Mouse (Mus musculus) stomach, embryonic 14.5 days (tissue): ENCODE measurements around the gene Chrnb1. TPM values are rescaled to one million over a fixed set of nuclear protein-coding genes. Genes with fewer than 3 reads are reported as not detected.

ENCODE experiments used
- ATAC-seq: fragments of 200-750 bp; cut with Nextera tagmentation; 2 replicates; pipeline ENCODE4 v1.8.0; 2017; ENCODE audit warnings: low read depth, moderate TSS enrichment; ENCODE audit not compliant: insufficient number of reproducible peaks, insufficient read depth, low FRiP score
- H3K27ac ChIP-seq: fragments of 300-500 bp; sonication (generic); 2 replicates; pipeline ENCODE4 v1.5.1; 2014; ENCODE audit warnings: mild to moderate bottlenecking, low read length, moderate library complexity, mixed read lengths
- H3K27me3 ChIP-seq: fragments of 300-500 bp; sonication (generic); 2 replicates; pipeline ENCODE4 v1.6.1; 2014; ENCODE audit warnings: low read length, control low read depth, mixed read lengths; ENCODE audit not compliant: control insufficient read depth, insufficient read depth
- H3K36me3 ChIP-seq: fragments of 300-500 bp; sonication (generic); 2 replicates; pipeline ENCODE4 v1.6.1; 2014; ENCODE audit warnings: mild to moderate bottlenecking, control low read depth, low read length, moderate library complexity, mixed read lengths; ENCODE audit not compliant: control insufficient read depth, insufficient read depth
- H3K4me1 ChIP-seq: fragments of 300-500 bp; sonication (generic); 2 replicates; pipeline ENCODE4 v1.6.1; 2014; ENCODE audit warnings: low read length, control low read depth, mixed read lengths; ENCODE audit not compliant: control insufficient read depth, insufficient read depth
- H3K4me2 ChIP-seq: fragments of 300-500 bp; sonication (generic); replicated peaks from 2 replicates; pipeline ENCODE4 v1.6.1; 2014; ENCODE audit warnings: low read depth, low read length, control low read depth
- H3K4me3 ChIP-seq: fragments of 300-500 bp; sonication (generic); 2 replicates; pipeline ENCODE4 v1.5.1; 2014; ENCODE audit warnings: low read depth, low read length, control low read depth
- H3K9ac ChIP-seq: fragments of 300-500 bp; sonication (generic); replicated peaks from 2 replicates; pipeline ENCODE4 v1.6.1; 2014; ENCODE audit warnings: low read depth, mild to moderate bottlenecking, control low read depth, low read length, moderate library complexity, mixed read lengths
- H3K9me3 ChIP-seq: fragments of 300-500 bp; sonication (generic); 2 replicates; pipeline ENCODE4 v1.6.1; 2016; ENCODE audit warnings: low read depth, low read length, control low read depth; ENCODE audit not compliant: control insufficient read depth
- WGBS: fragments of 180-500 bp; shearing (Covaris S2); extraction: QIAGEN DNeasy Blood & Tissue Kit; methylation state at CpG from one replicate; pipeline ENCODE4 v1.1.7; 2014; 5-methylcytosine and 5-hydroxymethylcytosine counted together
- polyA plus RNA-seq: library from polyadenylated mRNA; unstranded; fragments of >200 nt; fragmentation: Nextera tagmentation; extraction: Ambion mirVana; gene quantifications from 2 replicates; pipeline ENCODE4 v1.2.1, GENCODE M21; 2014

The Chrnb1 gene
- polyA plus RNA-seq, 1 experiment from 2014 or later: 6.7 TPM

- Histone ChIP-seq H3K9me3 (no peaks in the 10 kb centered on the region), H3K9ac (peak within 1 kb of the TSS; percentile 54), H3K36me3 (no peaks in the 10 kb centered on the region), H3K27me3 (peaks cover 3% of the 10 kb centered on the region; the same call in 1 of the 2 replicates), H3K4me1 (peaks cover 47% of the 10 kb centered on the region), H3K4me3 (peak within 1 kb of the TSS; percentile 57), H3K27ac (peak within 1 kb of the TSS; percentile 35), H3K4me2 (peak within 1 kb of the TSS; percentile 99)
- no peak for ATAC-seq
- under 1% methylated on average over 33 of the region's 33 CpGs for WGBS
These were observed 5.7 kb upstream of the Chrnb1 start, which contains the start of gene Fgf11 for GRCm38 (mm10) chr11:69801379-69801977. Gene Fgf11, minus strand, starts transcription at chr11:69801857.

GRCm38 (mm10) chr11:69800392-69801197 is 4.9 kb upstream of the Chrnb1 start:
- peaks cover 47% of the 10 kb centered on the region for H3K4me1 ChIP-seq
- no peaks in the 10 kb centered on the region for H3K36me3 ChIP-seq
- H3K27me3 ChIP-seq: no peaks in the 10 kb centered on the region; the same call in 1 of the 2 replicates
- H3K27ac ChIP-seq: peak overlapping the region; percentile 35
- peak; percentile 42 for ATAC-seq
- peak overlapping the region; percentile 99 for H3K4me2 ChIP-seq
- under 1% methylated on average over 36 of the region's 36 CpGs for WGBS
- H3K9ac ChIP-seq: peak overlapping the region; percentile 54
- H3K4me3 ChIP-seq: peak overlapping the region; percentile 57
- H3K9me3 ChIP-seq: no peaks in the 10 kb centered on the region

- no peaks in the 10 kb centered on the region; the same call in 1 of the 2 replicates for H3K27me3 ChIP-seq
- 3% methylated on average over 11 of the region's 11 CpGs for WGBS
- peak overlapping the region; percentile 99 for H3K4me2 ChIP-seq
- no peak for ATAC-seq
- no peaks in the 10 kb centered on the region for H3K9me3 ChIP-seq
- peak overlapping the region; percentile 57 for H3K4me3 ChIP-seq
- peak overlapping the region; percentile 35; the same call in 1 of the 2 replicates for H3K27ac ChIP-seq
- H3K36me3 ChIP-seq: no peaks in the 10 kb centered on the region
- no peak overlapping the region for H3K9ac ChIP-seq
- H3K4me1 ChIP-seq: peaks cover 47% of the 10 kb centered on the region
These were observed 4.3 kb upstream of the Chrnb1 start for GRCm38 (mm10) chr11:69800138-69800391.

- no peak overlapping the region for H3K9ac ChIP-seq
- 20% methylated on average over 12 of the region's 12 CpGs for WGBS
- ATAC-seq: no peak
- no peaks in the 10 kb centered on the region; the same call in 1 of the 2 replicates for H3K27me3 ChIP-seq
- peak overlapping the region; percentile 99 for H3K4me2 ChIP-seq
- no peaks in the 10 kb centered on the region for H3K9me3 ChIP-seq
- H3K27ac ChIP-seq: peak overlapping the region; percentile 35; the same call in 1 of the 2 replicates
- peaks cover 42% of the 10 kb centered on the region for H3K4me1 ChIP-seq
- peak overlapping the region; percentile 57; the same call in 1 of the 2 replicates for H3K4me3 ChIP-seq
- H3K36me3 ChIP-seq: no peaks in the 10 kb centered on the region
These were observed 3.8 kb upstream of the Chrnb1 start for GRCm38 (mm10) chr11:69799394-69800137.

GRCm38 (mm10) chr11:69797924-69798323 is 2.2 kb upstream of the Chrnb1 start:
- H3K9me3 ChIP-seq: no peaks in the 10 kb centered on the region
- H3K36me3 ChIP-seq: no peaks in the 10 kb centered on the region
- no peak overlapping the region for H3K27ac ChIP-seq
- H3K27me3 ChIP-seq: no peaks in the 10 kb centered on the region; the same call in 1 of the 2 replicates
- H3K4me1 ChIP-seq: peaks cover 29% of the 10 kb centered on the region
- H3K4me3 ChIP-seq: no peak overlapping the region
- 77% methylated on average over 7 of the region's 7 CpGs for WGBS
- ATAC-seq: no peak
- H3K9ac ChIP-seq: no peak overlapping the region
- H3K4me2 ChIP-seq: no peak overlapping the region

GRCm38 (mm10) chr11:69795983-69796435 is 266 bp upstream of the Chrnb1 start:
- Histone ChIP-seq H3K4me3 (peak overlapping the region; percentile 44), H3K36me3 (no peaks in the 10 kb centered on the region), H3K4me2 (peak overlapping the region; percentile 95), H3K27ac (no peak overlapping the region), H3K27me3 (no peaks in the 10 kb centered on the region), H3K9me3 (no peaks in the 10 kb centered on the region), H3K4me1 (peaks cover 17% of the 10 kb centered on the region), H3K9ac (no peak overlapping the region)
- ATAC-seq: no peak
- 2% methylated on average over 13 of the region's 13 CpGs for WGBS

- H3K4me3 ChIP-seq: no peak overlapping the region
- no peaks in the 10 kb centered on the region for H3K36me3 ChIP-seq
- no peaks in the 10 kb centered on the region; the same call in 1 of the 2 replicates for H3K4me1 ChIP-seq
- WGBS: 66% methylated on average over 5 of the region's 5 CpGs
- H3K27me3 ChIP-seq: no peaks in the 10 kb centered on the region
- H3K9me3 ChIP-seq: no peaks in the 10 kb centered on the region
- no peak overlapping the region for H3K9ac ChIP-seq
- no peak overlapping the region for H3K27ac ChIP-seq
- ATAC-seq: no peak
- H3K4me2 ChIP-seq: no peak overlapping the region
These were observed 2.3 kb downstream of the Chrnb1 start for GRCm38 (mm10) chr11:69793429-69793828.

- H3K4me2 ChIP-seq: no peak overlapping the region
- H3K9ac ChIP-seq: no peak overlapping the region
- no peaks in the 10 kb centered on the region for H3K27me3 ChIP-seq
- no peaks in the 10 kb centered on the region; the same call in 1 of the 2 replicates for H3K4me1 ChIP-seq
- no peaks in the 10 kb centered on the region for H3K9me3 ChIP-seq
- H3K4me3 ChIP-seq: no peak overlapping the region
- no peaks in the 10 kb centered on the region for H3K36me3 ChIP-seq
- H3K27ac ChIP-seq: no peak overlapping the region
- 69% methylated on average over 5 of the region's 5 CpGs for WGBS
- no peak for ATAC-seq
These were observed 4.3 kb downstream of the Chrnb1 start for GRCm38 (mm10) chr11:69791420-69791819.
